21 mouse cellular contexts compared by ENCODE assay signal in genomic region chr17:29544064-29544463, GRCm38 (mm10). TPM values are rescaled to one million over a fixed set of nuclear protein-coding genes. Genes with fewer than 3 reads are reported as not detected.
"Had no signal": no experiment of that assay in that cellular context is flagged by ENCODE, and none has a peak within 500 bp of the region (broad histone marks: within the 10 kb centered on the region; RNA-seq: fewer than 3 reads in every experiment).

No protein-coding gene starts in this region.

- H3K27ac ChIP-seq: limb, embryonic 12.5 days; limb, embryonic 15.5 days; liver, embryonic 13.5 days; macrophage; midbrain, embryonic 12.5 days; midbrain, embryonic 15.5 days had no signal

- H3K27me3 ChIP-seq: limb, embryonic 12.5 days; limb, embryonic 15.5 days; liver, embryonic 13.5 days; midbrain, embryonic 15.5 days had no signal

- H3K36me3 ChIP-seq: limb, embryonic 12.5 days; limb, embryonic 15.5 days; liver, embryonic 13.5 days; midbrain, embryonic 12.5 days; midbrain, embryonic 15.5 days had no signal

- H3K4me1 ChIP-seq: midbrain, embryonic 12.5 days; midbrain, embryonic 15.5 days had no signal

- H3K9me3 ChIP-seq: limb, embryonic 12.5 days; limb, embryonic 15.5 days; liver, embryonic 13.5 days; midbrain, embryonic 12.5 days; midbrain, embryonic 15.5 days had no signal

- H3K4me2 ChIP-seq: limb, embryonic 12.5 days; limb, embryonic 15.5 days; liver, embryonic 13.5 days; midbrain, embryonic 12.5 days; midbrain, embryonic 15.5 days had no signal

- H3K9ac ChIP-seq: limb, embryonic 12.5 days; limb, embryonic 15.5 days; liver, embryonic 13.5 days; midbrain, embryonic 12.5 days; midbrain, embryonic 15.5 days had no signal

- ATAC-seq: midbrain, embryonic 15.5 days had no signal

- H3K4me3 ChIP-seq: limb, embryonic 12.5 days; limb, embryonic 15.5 days; liver, embryonic 13.5 days; midbrain, embryonic 12.5 days; midbrain, embryonic 15.5 days had no signal

- DNase-seq: kidney, adult 18-20 months; kidney, adult 9 months; kidney, postnatal 14 days; left cerebral cortex, postnatal 4 days; liver, embryonic 13.5 days; lung, adult 18-20 months; right cerebral cortex, postnatal 4 days; thymus, postnatal 25 days had no signal

RNA-seq across cellular contexts. Expression of gene Gm17657, which starts 5.4 kb away (rescaled TPM):
- polyA plus RNA-seq: intestine, embryonic 14.5 days; kidney, embryonic 16.5 days; large intestine, adult 2 months; limb, embryonic 12.5 days; limb, embryonic 15.5 days; liver, embryonic 13.5 days; lung, embryonic 16.5 days; macrophage; midbrain, embryonic 12.5 days; midbrain, embryonic 15.5 days; neural tube, embryonic 11.5 days; neural tube, embryonic 14.5 days; stomach, embryonic 14.5 days; thymus, postnatal 0 days had no signal

RNA-seq across cellular contexts. Expression of gene Tmem217, which starts 8.1 kb away (rescaled TPM):
- polyA plus RNA-seq: large intestine, adult 2 months had no signal
